Mouse (Mus musculus): ENCODE measurements around the gene Zfp319.
"Not testable (repeated sequence)": the region's sequence is repeated elsewhere in the genome, so short reads cannot be mapped to it uniquely, and the experiment has no call there.

Gene Zfp319

GRCm38 (mm10) chr8:95331720-95332436 is at the start of gene Zfp319, which contains the start of gene Usb1:
Zfp319 (minus strand) TSS chr8:95331950.
Usb1 (plus strand) TSS chr8:95332284.
- peak; percentile 96 to 98 for DNase-seq (ENCODE audit: inconsistent age in 2 of 2, low spot score in 1 of 2)

GRCm38 (mm10) chr8:95380953-95381352 is 49.2 kb upstream of the Zfp319 start:
- DNase-seq (ENCODE audit: inconsistent age in 2 of 2, low spot score in 1 of 2) = no peak

- DNase-seq (ENCODE audit: inconsistent age in 2 of 2, low spot score in 1 of 2) = not testable (repeated sequence)
Measured at GRCm38 (mm10) chr8:95378928-95379327, 47.2 kb upstream of the Zfp319 start.

DNA sequence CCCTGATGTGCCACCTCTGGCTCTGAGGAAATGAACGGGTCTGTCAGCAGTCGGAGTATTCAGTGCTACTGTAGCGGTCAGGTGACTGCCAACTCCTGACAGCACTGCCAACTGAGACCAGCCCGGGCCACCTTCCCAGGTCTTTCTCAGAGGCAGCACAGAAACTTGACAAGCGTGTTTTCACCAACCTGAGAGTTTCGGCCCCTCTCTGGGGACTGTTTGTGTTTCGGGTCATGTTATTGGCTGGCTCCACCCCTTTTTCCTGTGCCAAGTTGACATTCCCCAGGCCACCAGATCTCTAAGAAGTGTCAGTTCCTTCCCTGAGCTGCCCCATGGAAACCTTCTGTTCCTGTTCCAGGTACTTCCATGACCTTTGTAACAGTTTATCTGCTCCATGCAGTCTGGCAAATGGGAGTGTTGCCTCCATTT is 46.1 kb upstream of the Zfp319 start:
- DNase-seq (ENCODE audit: inconsistent age in 2 of 2, low spot score in 1 of 2) = peak in 1 of 2 experiments; percentile 43

DNA sequence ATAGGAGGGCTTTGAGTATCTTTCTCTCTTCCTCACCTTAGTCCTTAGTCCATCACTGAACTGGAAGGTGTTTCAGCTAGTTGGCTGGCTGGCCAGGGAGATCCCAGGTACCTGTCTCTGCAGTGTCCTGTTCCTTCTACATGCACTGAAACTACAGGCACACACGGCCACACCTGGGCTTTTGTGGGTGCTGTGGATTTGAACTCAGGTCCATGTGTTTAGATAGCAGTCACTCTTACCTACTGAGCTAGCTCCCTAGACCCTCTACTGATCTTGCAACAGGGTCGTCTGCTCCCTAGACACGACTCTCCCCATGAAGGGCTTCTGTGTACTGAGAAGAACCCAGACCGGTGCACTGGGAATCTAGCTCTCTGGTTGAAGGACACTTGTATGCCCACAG is 45.4 kb upstream of the Zfp319 start:
- DNase-seq (ENCODE audit: inconsistent age in 2 of 2, low spot score in 1 of 2) = no peak

- DNase-seq (ENCODE audit: inconsistent age in 2 of 2, low spot score in 1 of 2) = no peak
Measured at GRCm38 (mm10) chr8:95376309-95376999, 44.7 kb upstream of the Zfp319 start.

GRCm38 (mm10) chr8:95375374-95375930 is 43.7 kb upstream of the Zfp319 start:
- no peak for DNase-seq (ENCODE audit: inconsistent age in 2 of 2, low spot score in 1 of 2)

- DNase-seq (ENCODE audit: inconsistent age in 2 of 2, low spot score in 1 of 2) = no peak
Measured at GRCm38 (mm10) chr8:95374429-95374828, 42.7 kb upstream of the Zfp319 start.

- DNase-seq (ENCODE audit: inconsistent age in 2 of 2, low spot score in 1 of 2) = no peak
Measured at GRCm38 (mm10) chr8:95373389-95374002, 41.7 kb upstream of the Zfp319 start.

DNA sequence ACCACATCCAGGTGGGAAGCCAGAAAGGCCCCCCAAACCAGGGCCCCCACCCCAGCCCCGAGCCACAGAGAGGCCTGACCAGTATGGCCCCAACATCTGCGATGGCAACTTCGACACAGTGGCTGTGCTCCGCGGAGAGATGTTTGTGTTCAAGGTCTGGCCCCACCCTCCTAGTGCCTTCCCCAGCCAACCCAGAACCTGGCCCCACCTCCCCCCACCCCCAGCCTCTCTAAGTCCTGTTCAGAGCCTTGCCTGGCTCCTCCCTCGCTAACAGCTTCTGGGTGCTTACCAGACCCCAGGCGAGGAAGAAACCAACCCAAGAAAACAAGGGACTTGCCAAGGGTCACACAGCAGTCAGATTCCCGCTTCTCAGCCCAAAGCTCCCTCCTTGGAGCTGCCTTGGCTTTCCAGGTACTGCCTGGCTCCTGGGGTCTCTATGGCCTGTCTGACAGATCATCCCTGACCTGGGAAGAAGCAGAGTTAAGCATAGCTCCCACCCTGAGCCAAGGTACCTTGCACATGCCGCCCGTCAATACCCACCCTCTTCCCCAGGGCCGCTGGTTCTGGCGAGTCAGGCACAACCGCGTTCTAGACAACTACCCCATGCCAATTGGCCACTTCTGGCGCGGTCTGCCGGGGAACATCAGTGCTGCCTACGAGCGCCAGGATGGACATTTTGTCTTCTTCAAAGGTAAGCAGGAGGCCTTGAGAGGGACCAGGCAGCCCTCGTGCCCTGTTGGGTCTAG is 38.0 kb upstream of the Zfp319 start:
- DNase-seq (ENCODE audit: inconsistent age in 2 of 2, low spot score in 1 of 2) = no peak

DNA sequence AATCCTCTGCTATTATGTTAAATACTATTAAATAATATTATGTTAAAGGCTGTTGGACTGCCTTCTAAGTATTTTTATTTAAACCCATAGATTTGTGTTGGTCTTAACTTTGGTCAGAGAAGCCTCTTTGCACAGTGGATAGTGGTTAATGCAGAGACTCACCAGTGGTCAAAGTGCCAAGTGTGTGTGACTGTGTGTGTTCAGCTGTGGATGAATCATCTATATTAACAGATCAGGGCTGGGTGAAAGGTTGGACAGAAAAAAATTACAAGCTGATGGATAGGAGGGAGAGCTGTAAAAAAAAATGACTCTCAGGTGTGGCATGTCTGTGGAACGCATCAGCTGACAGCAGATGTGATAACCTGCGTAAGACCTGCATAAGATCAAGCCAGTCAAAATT is 32.1 kb upstream of the Zfp319 start:
- DNase-seq (ENCODE audit: inconsistent age in 2 of 2, low spot score in 1 of 2) = no peak

DNA sequence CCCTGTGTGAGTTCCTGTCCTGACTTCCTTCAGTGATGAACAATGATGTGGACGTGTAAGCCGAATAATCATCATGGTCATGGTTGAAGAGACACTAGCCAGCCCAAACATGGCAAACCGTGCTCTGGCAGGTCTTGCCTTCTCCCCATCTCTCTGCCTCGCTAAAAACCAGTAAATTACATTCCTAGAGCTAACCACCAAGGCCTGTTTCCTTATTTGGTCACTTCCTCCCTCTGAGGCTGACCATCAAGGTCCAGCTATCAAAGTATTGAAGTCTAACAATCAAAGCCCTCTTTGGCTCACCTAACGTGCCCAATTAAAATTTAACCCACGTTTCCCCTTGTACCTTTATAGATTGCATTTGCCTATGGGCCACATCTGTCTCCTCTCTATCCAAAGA is 30.5 kb upstream of the Zfp319 start:
- peak in 1 of 2 experiments; percentile 68 for DNase-seq (ENCODE audit: inconsistent age in 2 of 2, low spot score in 1 of 2)

DNA sequence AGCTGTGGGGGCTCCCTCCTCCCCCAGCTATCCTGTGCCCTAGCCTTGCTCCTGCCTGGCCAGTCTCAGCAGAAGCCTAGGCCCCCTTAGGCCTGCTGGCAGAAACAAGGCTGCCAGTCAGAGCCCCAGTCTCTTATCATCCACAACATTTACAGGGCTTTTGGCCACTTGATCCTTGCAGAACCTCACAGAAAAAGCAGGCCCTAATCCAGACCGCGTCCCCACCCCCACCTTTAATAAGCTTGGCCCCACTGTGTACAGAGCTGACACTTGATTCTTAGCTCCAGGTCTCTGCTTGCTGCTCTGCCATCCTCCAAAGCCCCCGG is 29.2 kb upstream of the Zfp319 start:
- DNase-seq (ENCODE audit: inconsistent age in 2 of 2, low spot score in 1 of 2) = no peak

GRCm38 (mm10) chr8:95360181-95361015 is 28.6 kb upstream of the Zfp319 start:
- DNase-seq (ENCODE audit: inconsistent age in 2 of 2, low spot score in 1 of 2) = peak in 1 of 2 experiments; percentile 48

DNA sequence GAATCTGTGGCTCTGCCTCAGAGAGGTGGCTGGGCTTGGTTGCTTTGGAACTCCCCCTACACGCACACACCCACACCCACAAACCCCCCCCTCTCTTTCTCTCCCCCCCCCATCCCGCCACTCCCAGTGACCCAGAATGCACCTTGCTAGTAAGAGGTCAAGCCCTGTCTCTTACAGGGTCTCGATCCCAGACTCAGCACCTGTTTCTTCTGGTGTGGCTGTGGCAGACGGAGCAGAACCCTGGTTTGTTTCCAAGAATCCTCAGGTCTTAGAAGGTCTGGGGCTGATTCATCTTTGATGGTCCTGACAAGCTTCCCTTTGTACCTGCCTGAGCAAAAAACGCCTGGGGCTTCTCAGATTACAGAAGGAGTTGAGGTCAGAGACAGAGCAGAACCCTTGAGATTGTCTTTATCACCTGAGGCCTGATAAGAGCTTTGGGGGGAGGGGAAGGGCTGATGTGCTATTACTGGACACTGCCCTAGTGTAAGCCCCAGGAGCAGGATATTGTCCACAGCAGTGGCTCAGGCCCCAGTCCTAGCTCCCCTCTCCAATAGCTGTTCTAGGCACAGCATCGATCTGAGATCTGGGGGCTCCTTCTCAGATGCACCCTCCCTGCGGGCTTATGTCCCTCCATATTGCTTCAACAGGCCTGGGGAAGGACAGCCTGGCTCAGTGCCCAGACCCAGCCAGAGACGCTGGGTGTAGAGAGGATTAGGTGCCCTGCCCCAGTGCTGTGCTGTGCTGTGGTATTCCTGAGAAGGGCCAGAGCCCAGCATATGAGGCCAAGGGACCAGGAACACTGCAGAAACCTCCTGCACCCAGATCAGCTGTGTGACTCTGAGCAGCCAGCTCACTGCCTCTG is 27.0 kb upstream of the Zfp319 start:
- DNase-seq (ENCODE audit: inconsistent age in 2 of 2, low spot score in 1 of 2) = peak in 1 of 2 experiments; percentile 57

DNA sequence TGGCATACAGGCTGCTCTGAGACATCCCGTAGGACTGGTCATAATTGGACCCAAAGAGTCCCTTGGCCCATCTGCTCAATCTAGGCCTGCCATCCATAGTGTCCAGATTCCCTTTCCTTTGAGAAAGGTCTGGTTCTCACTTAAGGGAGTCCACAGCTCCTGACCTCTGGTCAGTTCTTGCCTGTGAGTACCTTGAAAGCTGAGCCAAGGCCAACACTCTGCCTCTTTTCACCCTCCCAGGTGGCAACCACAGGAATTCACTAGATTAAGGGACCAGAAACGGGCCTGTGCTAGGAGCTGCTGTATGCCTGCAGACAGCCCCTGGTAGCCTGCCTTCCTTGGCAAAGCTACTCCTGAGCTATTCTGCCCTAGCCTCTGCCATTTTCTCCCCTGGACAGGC is 22.9 kb upstream of the Zfp319 start:
- DNase-seq (ENCODE audit: inconsistent age in 2 of 2, low spot score in 1 of 2) = no peak

- DNase-seq (ENCODE audit: inconsistent age in 2 of 2, low spot score in 1 of 2) = peak; percentile 45 to 80
Measured at GRCm38 (mm10) chr8:95352871-95353866, 21.4 kb upstream of the Zfp319 start.
